Mouse (Mus musculus) thymus, postnatal 10 days (tissue): ENCODE data around the gene Fas.
A peak's percentile ranks its signal among the peaks of the same experiment; 100 is the strongest.

Source experiments
- DNase-seq, 2 experiments: peaks; one replicate each; pipeline ENCODE4 v3.0.0; 2021; ENCODE audit warnings: low spot score in 2 of 2

Gene Fas

GRCm38 (mm10) chr19:34283614-34284013, 6.9 kb upstream of the Fas start:
- no peak for DNase-seq

GRCm38 (mm10) chr19:34284383-34284782, 6.1 kb upstream of the Fas start:
- DNase-seq: no peak

- no peak for DNase-seq
Observed at GRCm38 (mm10) chr19:34284826-34285225, 5.6 kb upstream of the Fas start.

- no peak for DNase-seq
Observed at GRCm38 (mm10) chr19:34287221-34287620, 3.2 kb upstream of the Fas start.

GRCm38 (mm10) chr19:34287656-34288415, 2.6 kb upstream of the Fas start:
- DNase-seq: no peak

GRCm38 (mm10) chr19:34288696-34289095, 1.8 kb upstream of the Fas start:
- no peak for DNase-seq

GRCm38 (mm10) chr19:34290872-34291341, 441 bp downstream of the Fas start:
- DNase-seq: no peak

GRCm38 (mm10) chr19:34291379-34291778, 913 bp downstream of the Fas start:
- no peak for DNase-seq

GRCm38 (mm10) chr19:34291956-34292355, 1.5 kb downstream of the Fas start:
- no peak for DNase-seq

GRCm38 (mm10) chr19:34292701-34293100, 2.2 kb downstream of the Fas start:
- DNase-seq: no peak

GRCm38 (mm10) chr19:34293376-34293947, 3.0 kb downstream of the Fas start:
- DNase-seq: no peak

- no peak for DNase-seq
Observed at GRCm38 (mm10) chr19:34295442-34295841, 5.0 kb downstream of the Fas start.

- no peak for DNase-seq
Observed at GRCm38 (mm10) chr19:34298531-34298930, 8.1 kb downstream of the Fas start.

GRCm38 (mm10) chr19:34299229-34299628, 8.8 kb downstream of the Fas start:
- DNase-seq: no peak

GRCm38 (mm10) chr19:34300430-34300829, 10.0 kb downstream of the Fas start:
- no peak for DNase-seq

GRCm38 (mm10) chr19:34304917-34305316, 14.5 kb downstream of the Fas start:
- no peak for DNase-seq

- DNase-seq: no peak
Observed at GRCm38 (mm10) chr19:34306794-34307193, 16.3 kb downstream of the Fas start.

GRCm38 (mm10) chr19:34312151-34312728, 21.8 kb downstream of the Fas start:
- peak in 1 of 2 experiments; percentile 50 for DNase-seq

GRCm38 (mm10) chr19:34328051-34328450, 37.6 kb downstream of the Fas start:
- no peak for DNase-seq

GRCm38 (mm10) chr19:34334300-34334699, 43.8 kb downstream of the Fas start:
- DNase-seq: peak; percentile 28 to 71

- no peak for DNase-seq
Observed at GRCm38 (mm10) chr19:34344702-34345101, 54.2 kb downstream of the Fas start.

- DNase-seq: no peak
Observed at GRCm38 (mm10) chr19:34345616-34346267, 55.3 kb downstream of the Fas start.
